Mouse (Mus musculus) CH12.LX (cell line): ENCODE results near the gene Pak2. TPM values are rescaled to one million over a fixed set of nuclear protein-coding genes. Genes with fewer than 3 reads are reported as not detected.

ENCODE experiments used
- DNase-seq: peaks from one replicate; pipeline ENCODE4 v3.0.0-alpha.2; 2013; ENCODE audit errors: extremely low read depth
- H3K27ac ChIP-seq: 2 replicates; pipeline ENCODE4 v1.5.1; 2012; ENCODE audit warnings: low read depth, mild to moderate bottlenecking, control low read depth, moderate library complexity; ENCODE audit not compliant: insufficient read depth
- H3K27me3 ChIP-seq: replicated peaks from 2 replicates; pipeline ENCODE3; 2012; ENCODE audit warnings: inconsistent platforms
- H3K36me3 ChIP-seq, 2 experiments: replicated peaks in 1 of 2; 2 replicates each; pipeline versions ENCODE3 to v1.6.1; 2012; ENCODE audit warnings: inconsistent platforms in 1 of 2, low read length in 1 of 2, mild to moderate bottlenecking in 1 of 2, mixed read lengths in 1 of 2, moderate library complexity in 1 of 2; ENCODE audit not compliant: control insufficient read depth in 1 of 2, insufficient read depth in 1 of 2
- H3K4me1 ChIP-seq, 2 experiments: 2 replicates each; pipeline ENCODE4 v1.6.1; 2012; ENCODE audit warnings: inconsistent platforms in 1 of 2, moderate library complexity in 1 of 2; ENCODE audit not compliant: insufficient read depth in 2 of 2, control insufficient read depth in 1 of 2
- H3K4me2 ChIP-seq: 2 replicates; pipeline ENCODE4 v1.6.1; 2012; ENCODE audit warnings: low read depth, mild to moderate bottlenecking, control low read depth; ENCODE audit not compliant: poor library complexity, insufficient read depth, severe bottlenecking
- H3K4me3 ChIP-seq, 3 experiments: fragments of 150-350 bp in 1 of 3; sonication (generic) in 1 of 3; replicated peaks in 1 of 3; 2 replicates each; pipeline versions ENCODE3 to v1.5.1; 2011 to 2012; ENCODE audit warnings: low read depth in 2 of 3, low read length in 2 of 3, mild to moderate bottlenecking in 2 of 3, moderate library complexity in 2 of 3, control low read depth in 1 of 3, improper control_type of control experiment in 1 of 3, inconsistent platforms in 1 of 3, mixed read lengths in 1 of 3; ENCODE audit not compliant: poor library complexity in 1 of 3
- H3K79me2 ChIP-seq: replicated peaks from 2 replicates; pipeline ENCODE4 v1.6.1; 2012; ENCODE audit warnings: mild to moderate bottlenecking, moderate library complexity; ENCODE audit not compliant: control insufficient read depth, poor library complexity, insufficient read depth, severe bottlenecking; ENCODE audit errors: extremely low read depth
- H3K9ac ChIP-seq: 2 replicates; pipeline ENCODE4 v1.6.1; 2012; ENCODE audit warnings: low read depth, mild to moderate bottlenecking, control low read depth, moderate library complexity; ENCODE audit not compliant: insufficient read depth
- H3K9me3 ChIP-seq: replicated peaks from 2 replicates; pipeline ENCODE3; 2012; ENCODE audit warnings: low read length, inconsistent platforms, mixed read lengths
- BHLHE40 ChIP-seq: IDR thresholded peaks from 2 replicates; pipeline ENCODE4 v1.6.1; 2011; ENCODE audit warnings: mild to moderate bottlenecking, low read depth, low read length, improper control_type of control experiment
- CHD1 ChIP-seq: IDR thresholded peaks from 2 replicates; pipeline ENCODE4 v1.6.1; 2012; ENCODE audit warnings: low read depth, low read length, improper control_type of control experiment, inconsistent platforms
- CHD2 ChIP-seq: IDR thresholded peaks from 2 replicates; pipeline ENCODE4 v1.6.1; 2011; ENCODE audit warnings: low read length, improper control_type of control experiment
- CTCF ChIP-seq, 2 experiments: IDR thresholded peaks in 1 of 2; conservative IDR thresholded peaks in 1 of 2; 2 replicates each; pipeline ENCODE4 v1.5.1; 2011 to 2012; ENCODE audit warnings: low read depth in 2 of 2, low read length in 2 of 2, improper control_type of control experiment in 1 of 2, inconsistent platforms in 1 of 2, mild to moderate bottlenecking in 1 of 2, moderate library complexity in 1 of 2
- E2F4 ChIP-seq: IDR thresholded peaks from 2 replicates; pipeline ENCODE4 v1.6.1; 2011; ENCODE audit warnings: low read depth, low read length, improper control_type of control experiment; ENCODE audit not compliant: insufficient replicate concordance
- ELF1 ChIP-seq: IDR thresholded peaks from 2 replicates; pipeline ENCODE4 v1.6.1; 2014; ENCODE audit warnings: low read depth, mild to moderate bottlenecking, inconsistent platforms, low read length, improper control_type of control experiment
- ETS1 ChIP-seq: conservative IDR thresholded peaks from 2 replicates; pipeline ENCODE4 v1.6.1; 2012; ENCODE audit warnings: low read depth, mild to moderate bottlenecking, inconsistent platforms, low read length, improper control_type of control experiment, moderate library complexity
- IRF4 ChIP-seq: IDR thresholded peaks from 2 replicates; pipeline ENCODE4 v1.6.1; 2014; ENCODE audit warnings: low read depth, mild to moderate bottlenecking, inconsistent platforms, low read length, improper control_type of control experiment
- JUN ChIP-seq: IDR thresholded peaks from 2 replicates; pipeline ENCODE4 v1.6.1; 2011; ENCODE audit warnings: low read depth, mild to moderate bottlenecking, low read length, improper control_type of control experiment, moderate library complexity; ENCODE audit not compliant: insufficient read depth
- JUND ChIP-seq: conservative IDR thresholded peaks from 2 replicates; pipeline ENCODE4 v1.6.1; 2011; ENCODE audit warnings: low read depth, low read length, improper control_type of control experiment
- KAT2A ChIP-seq: IDR thresholded peaks from 2 replicates; pipeline ENCODE4 v1.6.1; 2012; ENCODE audit warnings: low read length, improper control_type of control experiment, inconsistent platforms; ENCODE audit not compliant: insufficient replicate concordance
- MAFK ChIP-seq: IDR thresholded peaks from 2 replicates; pipeline ENCODE4 v1.6.1; 2011; ENCODE audit warnings: low read length, improper control_type of control experiment; ENCODE audit not compliant: insufficient replicate concordance
- MAX ChIP-seq: IDR thresholded peaks from 2 replicates; pipeline ENCODE4 v1.6.1; 2011; ENCODE audit warnings: low read length, improper control_type of control experiment
- MAZ ChIP-seq: IDR thresholded peaks from 2 replicates; pipeline ENCODE4 v1.6.1; 2012; ENCODE audit warnings: low read depth, mild to moderate bottlenecking, inconsistent platforms, low read length, improper control_type of control experiment, moderate library complexity
- MEF2A ChIP-seq: IDR thresholded peaks from 2 replicates; pipeline ENCODE4 v1.6.1; 2014; ENCODE audit warnings: low read depth, mild to moderate bottlenecking, inconsistent platforms, low read length, improper control_type of control experiment, borderline replicate concordance
- MXI1 ChIP-seq: IDR thresholded peaks from 2 replicates; pipeline ENCODE4 v1.6.1; 2011; ENCODE audit warnings: mild to moderate bottlenecking, low read depth, low read length, improper control_type of control experiment
- NELFE ChIP-seq: IDR thresholded peaks from 2 replicates; pipeline ENCODE4 v1.6.1; 2011; ENCODE audit warnings: low read depth, low read length, improper control_type of control experiment
- NRF1 ChIP-seq: IDR thresholded peaks from 2 replicates; pipeline ENCODE4 v1.6.1; 2014; ENCODE audit warnings: low read depth, mild to moderate bottlenecking, inconsistent platforms, low read length, improper control_type of control experiment, moderate library complexity
- PAX5 ChIP-seq: IDR thresholded peaks from 2 replicates; pipeline ENCODE4 v1.6.1; 2012; ENCODE audit warnings: low read length, inconsistent platforms, mixed read lengths
- POLR2A ChIP-seq: IDR thresholded peaks from 2 replicates; pipeline ENCODE4 v1.6.1; 2011; ENCODE audit warnings: low read depth, mild to moderate bottlenecking, improper control_type of control experiment, low read length
- POLR2AphosphoS2 ChIP-seq: IDR thresholded peaks from 2 replicates; pipeline ENCODE4 v1.6.1; 2011; ENCODE audit warnings: low read depth, low read length, improper control_type of control experiment
- RAD21 ChIP-seq: IDR thresholded peaks from 2 replicates; pipeline ENCODE4 v1.6.1; 2011; ENCODE audit warnings: low read depth, mild to moderate bottlenecking, low read length, improper control_type of control experiment, moderate library complexity
- SIN3A ChIP-seq: IDR thresholded peaks from 2 replicates; pipeline ENCODE4 v1.6.1; 2012; ENCODE audit warnings: low read length, improper control_type of control experiment, inconsistent platforms
- SMC3 ChIP-seq: IDR thresholded peaks from 2 replicates; pipeline ENCODE4 v1.6.1; 2011; ENCODE audit warnings: low read depth, low read length, improper control_type of control experiment
- TBP ChIP-seq: conservative IDR thresholded peaks from 2 replicates; pipeline ENCODE4 v1.6.1; 2011; ENCODE audit warnings: low read depth, low read length, improper control_type of control experiment
- TCF12 ChIP-seq: IDR thresholded peaks from 2 replicates; pipeline ENCODE4 v1.6.1; 2014; ENCODE audit warnings: low read depth, mild to moderate bottlenecking, inconsistent platforms, low read length, improper control_type of control experiment
- USF1 ChIP-seq: IDR thresholded peaks from 2 replicates; pipeline ENCODE4 v1.6.1; 2014; ENCODE audit warnings: low read depth, mild to moderate bottlenecking, inconsistent platforms, low read length, improper control_type of control experiment
- USF2 ChIP-seq: conservative IDR thresholded peaks from 2 replicates; pipeline ENCODE4 v1.6.1; 2011; ENCODE audit warnings: low read depth, low read length, improper control_type of control experiment
- ZKSCAN1 ChIP-seq: IDR thresholded peaks from 2 replicates; pipeline ENCODE4 v1.6.1; 2012; ENCODE audit warnings: low read depth, inconsistent platforms, low read length, improper control_type of control experiment, borderline replicate concordance
- ZMIZ1 ChIP-seq: IDR thresholded peaks from 2 replicates; pipeline ENCODE4 v1.6.1; 2012; ENCODE audit warnings: low read depth, mild to moderate bottlenecking, inconsistent platforms, low read length, improper control_type of control experiment
- dilution Hi-C: fragments of 300-500 bp; cut with MboI; formaldehyde crosslinking; loops from 2 replicates; pipeline ENCODE4 v1.14.3; 2020; ENCODE audit warnings: low sequenced_read_pairs; ENCODE audit not compliant: extremely low pct_unique_long_range_greater_than_20kb, extremely low pct_ligation_motif_present
- in situ Hi-C: fragments of 300-500 bp; cut with MboI; formaldehyde crosslinking; loops from 3 replicates; pipeline ENCODE4 v1.14.3; 2019; ENCODE audit warnings: low sequenced_read_pairs, low pct_ligation_motif_present, low pct_unique_long_range_greater_than_20kb, mixed read lengths
- polyA plus RNA-seq: library from polyadenylated mRNA; unstranded; fragments of >175 nt; gene quantifications from 2 replicates; pipeline ENCODE4 v1.2.1, GENCODE M21; 2012; ENCODE audit warnings: low read depth; ENCODE audit not compliant: insufficient read length
- total RNA-seq, 2 experiments: library from RNA; depleted of rRNA; stranded (reverse); fragments of 300-350 nt in 1 of 2; fragments of >200 nt in 1 of 2; gene quantifications; 2 replicates each; pipeline ENCODE4 v1.2.3; 2012 to 2014

Pak2 gene
- total and polyA plus RNA-seq, 3 experiments = 37.2 to 79.7 (median 73.1) TPM

DNA sequence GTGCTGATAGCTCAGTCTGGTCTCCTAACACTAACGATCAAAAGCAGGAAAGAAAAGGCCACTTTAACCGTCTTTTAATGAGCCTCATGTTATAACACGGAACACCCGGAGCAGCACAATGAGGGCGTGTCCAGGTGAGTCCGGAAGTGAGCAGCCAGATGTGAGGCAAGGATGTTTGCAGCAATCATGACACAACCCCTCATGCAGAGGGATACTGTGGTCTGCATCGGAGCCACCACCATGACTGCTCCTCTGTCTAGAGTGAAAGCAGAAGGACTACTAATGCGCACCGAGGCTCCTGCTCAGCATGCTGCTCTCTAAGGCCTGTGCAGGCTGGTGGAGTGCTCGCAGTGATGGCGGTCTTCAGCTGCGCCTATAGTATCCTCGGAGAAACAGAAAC, 23.2 kb upstream of the Pak2 start:
- DNase-seq = no peak
- H3K36me3 ChIP-seq = peaks cover 19 to 52% of the 10 kb centered on the region in 2 experiments
- no peaks in the 10 kb centered on the region for H3K79me2 ChIP-seq
- H3K9ac ChIP-seq = no peak overlapping the region
- H3K4me1 ChIP-seq = peaks cover 2 to 15% of the 10 kb centered on the region in 2 experiments; a peak in 3 of 4 replicates
- in situ Hi-C loops = loop anchor here (10.0 kb wide), 1 partner anchor 363 kb away; no protein-coding TSS in a partner anchor
- H3K27me3 ChIP-seq = no peaks in the 10 kb centered on the region
- no peak for TF ChIP-seq RAD21
- TF ChIP-seq CHD2 = no peak
- no peak for TF ChIP-seq POLR2A
- TF ChIP-seq TBP = no peak
- no peak for TF ChIP-seq MAZ
- no peak for TF ChIP-seq CHD1
- TF ChIP-seq NELFE = no peak
- no peak for TF ChIP-seq IRF4
- no peak for TF ChIP-seq CTCF (conservative IDR thresholded peaks at IDR 0.05 in 1 of 2, IDR thresholded peaks at IDR 0.05 in 1 of 2; ENCODE audit: low read depth in 2 of 2, low read length in 2 of 2)
- no peak for TF ChIP-seq TCF12
- TF ChIP-seq MEF2A = no peak
- dilution Hi-C loops = no loop called here
- H3K9me3 ChIP-seq = no peaks in the 10 kb centered on the region
- no peak overlapping the region for H3K4me2 ChIP-seq
- H3K27ac ChIP-seq = no peak overlapping the region
- no peak overlapping the region for H3K4me3 ChIP-seq

DNA sequence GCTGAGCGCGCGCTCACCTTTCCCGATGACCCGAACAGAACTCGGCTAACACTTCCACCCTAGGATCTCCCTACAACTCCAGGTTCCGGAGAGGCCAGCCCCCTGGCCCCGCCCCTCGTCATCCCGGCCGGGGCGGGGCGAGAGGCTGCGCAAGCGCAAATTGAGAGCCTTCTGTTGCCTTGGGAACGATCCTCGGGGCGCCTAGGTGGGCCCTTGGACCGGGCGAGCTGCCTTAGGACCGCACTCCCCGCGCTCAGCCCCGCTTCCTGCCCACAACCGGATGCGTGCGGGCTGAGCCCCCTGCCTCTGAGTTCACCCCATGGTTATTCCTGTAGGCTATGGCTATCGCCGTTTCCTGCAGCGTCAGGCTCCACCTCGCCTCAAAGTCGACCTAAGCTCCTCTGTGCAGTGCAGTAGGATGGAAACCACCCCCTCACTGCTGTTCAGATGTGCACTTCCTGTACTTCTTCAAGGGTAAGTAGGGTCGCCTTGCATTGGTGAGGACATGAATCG, 20.6 kb upstream of the Pak2 start, which contains the start of the genes Pigx and Cep19:
Gene Pigx (minus strand): TSS at position 103 of the 513 bp plus-strand sequence.
Gene Cep19 (plus strand): TSS at position 163 of the 513 bp plus-strand sequence.
- Histone ChIP-seq H3K4me2 (peak within 1 kb of the TSS; percentile 58), H3K27me3 (no peaks in the 10 kb centered on the region), H3K4me1 (peaks cover 2 to 15% of the 10 kb centered on the region in 2 experiments; a peak in 3 of 4 replicates), H3K9ac (peak within 1 kb of the TSS; percentile 71), H3K36me3 (peaks cover 8 to 35% of the 10 kb centered on the region in 2 experiments), H3K79me2 (no peaks in the 10 kb centered on the region), H3K27ac (0 out of 2 replicates have a peak within 1 kb of the TSS, but pooled peaks have one; percentile 1), H3K9me3 (peaks cover 1% of the 10 kb centered on the region), H3K4me3 (peak within 1 kb of the TSS; percentile 77 to 99 (median 89))
- DNase-seq = peak; percentile 90
- in situ Hi-C loops = loop anchor here (10.0 kb wide), 1 partner anchor 365 kb away; no protein-coding TSS in a partner anchor
- dilution Hi-C loops = no loop called here
- TF ChIP-seq JUND (no peak), PAX5 (no peak), TBP (peak; percentile 55; the same call in 1 of the 2 replicates), CHD2 (no peak), MEF2A (0 out of 2 replicates have a peak, but pooled peaks have one; percentile 35), NRF1 (peak; percentile 94), ZMIZ1 (peak; percentile 32; the same call in 1 of the 2 replicates), ETS1 (no peak), USF1 (no peak), BHLHE40 (no peak), CTCF (conservative IDR thresholded peaks at IDR 0.05 in 1 of 2, IDR thresholded peaks at IDR 0.05 in 1 of 2; ENCODE audit: low read depth in 2 of 2, low read length in 2 of 2) (no peak), TCF12 (0 out of 2 replicates have a peak, but pooled peaks have one; percentile 63), MXI1 (peak; percentile 93), E2F4 (no peak), CHD1 (no peak), JUN (no peak), MAZ (peak; percentile 75; the same call in 1 of the 2 replicates), MAFK (no peak), NELFE (peak; percentile 79), SIN3A (peak; percentile 87), USF2 (no peak), POLR2AphosphoS2 (peak; percentile 53; the same call in 1 of the 2 replicates), MAX (no peak), SMC3 (no peak), ZKSCAN1 (no peak), POLR2A (peak; percentile 85), ELF1 (peak; percentile 58), KAT2A (no peak)
